Mouse (Mus musculus) hindbrain, embryonic 13.5 days (tissue): ENCODE data around the gene Wwox. TPM values are rescaled to one million over a fixed set of nuclear protein-coding genes. Genes with fewer than 3 reads are reported as not detected.
A peak's percentile ranks its signal among the peaks of the same experiment; 100 is the strongest.

Source experiments
- ATAC-seq: fragments of 200-750 bp; cut with Nextera tagmentation; 2 replicates; pipeline ENCODE4 v1.8.0; 2017; ENCODE audit warnings: moderate TSS enrichment; ENCODE audit not compliant: low FRiP score
- H3K27ac ChIP-seq: fragments of 300-500 bp; sonication (generic); 2 replicates; pipeline ENCODE4 v1.5.1; 2015; ENCODE audit warnings: inconsistent platforms, mild to moderate bottlenecking, moderate library complexity
- H3K27me3 ChIP-seq: fragments of 300-500 bp; sonication (generic); 2 replicates; pipeline ENCODE4 v1.6.1; 2015; ENCODE audit warnings: mild to moderate bottlenecking, inconsistent platforms
- H3K36me3 ChIP-seq: fragments of 300-500 bp; sonication (generic); 2 replicates; pipeline ENCODE4 v1.6.1; 2015; ENCODE audit warnings: mild to moderate bottlenecking, inconsistent platforms
- H3K4me1 ChIP-seq: fragments of 300-500 bp; sonication (generic); replicated peaks from 2 replicates; pipeline ENCODE4 v1.6.1; 2015; ENCODE audit warnings: inconsistent platforms
- H3K4me2 ChIP-seq: fragments of 300-500 bp; sonication (generic); 2 replicates; pipeline ENCODE4 v1.6.1; 2015; ENCODE audit warnings: inconsistent platforms, mild to moderate bottlenecking, moderate library complexity
- H3K4me3 ChIP-seq: fragments of 300-500 bp; sonication (generic); 2 replicates; pipeline ENCODE4 v1.5.1; 2015; ENCODE audit warnings: mild to moderate bottlenecking, inconsistent platforms
- H3K9ac ChIP-seq: fragments of 300-500 bp; sonication (generic); 2 replicates; pipeline ENCODE4 v1.6.1; 2015; ENCODE audit warnings: mild to moderate bottlenecking, inconsistent platforms
- H3K9me3 ChIP-seq: fragments of 300-500 bp; sonication (generic); 2 replicates; pipeline ENCODE4 v1.6.1; 2016; ENCODE audit warnings: inconsistent platforms
- WGBS: fragments of 180-500 bp; shearing (Covaris S2); methylation state at CpG from one replicate; pipeline ENCODE4 v1.1.7; 2015; 5-methylcytosine and 5-hydroxymethylcytosine counted together
- polyA plus RNA-seq: library from polyadenylated mRNA; unstranded; fragments of >200 nt; fragmentation: Nextera tagmentation; extraction: Ambion mirVana; gene quantifications from 2 replicates; pipeline ENCODE4 v1.2.1, GENCODE M21; 2015

The Wwox gene
- polyA plus RNA-seq, 1 experiment from 2014 or later, result 13.8 TPM

- H3K9me3 ChIP-seq, result peaks cover 10% of the 10 kb centered on the region; the same call in 1 of the 2 replicates
- no peak overlapping the region for H3K27ac ChIP-seq
- no peak overlapping the region for H3K4me2 ChIP-seq
- no peaks in the 10 kb centered on the region for H3K36me3 ChIP-seq
- H3K27me3 ChIP-seq, result no peaks in the 10 kb centered on the region
- 74% methylated on average over 12 of the region's 12 CpGs for WGBS
- no peak overlapping the region for H3K9ac ChIP-seq
- no peak for ATAC-seq
- H3K4me1 ChIP-seq, result 0 out of 2 replicates have a peak, but pooled peaks cover 5% of the 10 kb centered on the region
- H3K4me3 ChIP-seq, result no peak overlapping the region
Measured at GRCm38 (mm10) chr8:114743185-114743915, 303.9 kb downstream of the Wwox start.

GRCm38 (mm10) chr8:114746373-114746772 lies 306.9 kb downstream of the Wwox start:
- Histone ChIP-seq H3K27me3 (0 out of 2 replicates have a peak, but pooled peaks cover 5% of the 10 kb centered on the region), H3K4me1 (0 out of 2 replicates have a peak, but pooled peaks cover 8% of the 10 kb centered on the region), H3K36me3 (no peaks in the 10 kb centered on the region), H3K4me2 (no peak overlapping the region), H3K9me3 (no peaks in the 10 kb centered on the region), H3K27ac (no peak overlapping the region), H3K4me3 (no peak overlapping the region), H3K9ac (no peak overlapping the region)
- 33% methylated on average over 2 of the region's 2 CpGs for WGBS
- no peak for ATAC-seq

GRCm38 (mm10) chr8:114751376-114752135 lies 312.1 kb downstream of the Wwox start:
- Histone ChIP-seq H3K4me1 (peaks cover 5% of the 10 kb centered on the region; the same call in 1 of the 2 replicates), H3K9ac (no peak overlapping the region), H3K27me3 (0 out of 2 replicates have a peak, but pooled peaks cover 5% of the 10 kb centered on the region), H3K36me3 (no peaks in the 10 kb centered on the region), H3K27ac (no peak overlapping the region), H3K9me3 (no peaks in the 10 kb centered on the region), H3K4me2 (no peak overlapping the region), H3K4me3 (no peak overlapping the region)
- 49% methylated on average over 18 of the region's 18 CpGs for WGBS
- ATAC-seq, result no peak

- Histone ChIP-seq H3K27me3 (no peaks in the 10 kb centered on the region), H3K27ac (no peak overlapping the region), H3K9me3 (no peaks in the 10 kb centered on the region), H3K36me3 (no peaks in the 10 kb centered on the region), H3K4me1 (no peaks in the 10 kb centered on the region), H3K9ac (no peak overlapping the region), H3K4me2 (no peak overlapping the region), H3K4me3 (no peak overlapping the region)
- ATAC-seq, result no peak
- 75% methylated on average over 2 of the region's 2 CpGs for WGBS
Measured at GRCm38 (mm10) chr8:114759621-114760020, 320.2 kb downstream of the Wwox start.

- 0 out of 2 replicates have a peak, but pooled peaks cover 3% of the 10 kb centered on the region for H3K27me3 ChIP-seq
- H3K9me3 ChIP-seq, result no peaks in the 10 kb centered on the region
- no peak overlapping the region for H3K27ac ChIP-seq
- no peak overlapping the region for H3K4me3 ChIP-seq
- 82% methylated on average over 3 of the region's 3 CpGs for WGBS
- ATAC-seq, result no peak
- no peaks in the 10 kb centered on the region for H3K36me3 ChIP-seq
- peaks cover 29% of the 10 kb centered on the region for H3K4me1 ChIP-seq
- no peak overlapping the region for H3K4me2 ChIP-seq
- no peak overlapping the region for H3K9ac ChIP-seq
Measured at GRCm38 (mm10) chr8:114768536-114768935, 329.1 kb downstream of the Wwox start.

- no peaks in the 10 kb centered on the region for H3K36me3 ChIP-seq
- ATAC-seq, result no peak
- peaks cover 44% of the 10 kb centered on the region for H3K4me1 ChIP-seq
- H3K27me3 ChIP-seq, result 0 out of 2 replicates have a peak, but pooled peaks cover 3% of the 10 kb centered on the region
- 42% methylated on average over 31 of the region's 31 CpGs for WGBS
- H3K9ac ChIP-seq, result no peak overlapping the region
- peak overlapping the region; percentile 23; the same call in 1 of the 2 replicates for H3K27ac ChIP-seq
- H3K9me3 ChIP-seq, result no peaks in the 10 kb centered on the region
- H3K4me2 ChIP-seq, result peak overlapping the region; percentile 38
- H3K4me3 ChIP-seq, result peak overlapping the region; percentile 17
Measured at GRCm38 (mm10) chr8:114770856-114771776, 331.7 kb downstream of the Wwox start.

GRCm38 (mm10) chr8:114772276-114772849 lies 332.9 kb downstream of the Wwox start:
- Histone ChIP-seq H3K4me1 (peaks cover 44% of the 10 kb centered on the region), H3K36me3 (no peaks in the 10 kb centered on the region), H3K4me2 (no peak overlapping the region), H3K9me3 (no peaks in the 10 kb centered on the region), H3K27me3 (peaks cover 3% of the 10 kb centered on the region; the same call in 1 of the 2 replicates), H3K27ac (0 out of 2 replicates have a peak overlapping the region, but pooled peaks have one; percentile 10), H3K9ac (no peak overlapping the region), H3K4me3 (no peak overlapping the region)
- ATAC-seq, result no peak
- 30% methylated on average over 1 of the region's 1 CpGs for WGBS

- Histone ChIP-seq H3K27me3 (peaks cover 3% of the 10 kb centered on the region; the same call in 1 of the 2 replicates), H3K4me3 (no peak overlapping the region), H3K27ac (peak overlapping the region; percentile 35; the same call in 1 of the 2 replicates), H3K9me3 (no peaks in the 10 kb centered on the region), H3K9ac (no peak overlapping the region), H3K4me2 (0 out of 2 replicates have a peak overlapping the region, but pooled peaks have one; percentile 8), H3K36me3 (no peaks in the 10 kb centered on the region), H3K4me1 (peaks cover 53% of the 10 kb centered on the region)
- WGBS, result 39% methylated on average over 23 of the region's 23 CpGs
- ATAC-seq, result peak; percentile 59
Measured at GRCm38 (mm10) chr8:114773461-114774414, 334.3 kb downstream of the Wwox start.

- peaks cover 57% of the 10 kb centered on the region for H3K4me1 ChIP-seq
- no peaks in the 10 kb centered on the region for H3K36me3 ChIP-seq
Measured at GRCm38 (mm10) chr8:114774415-114774775, 334.9 kb downstream of the Wwox start.

GRCm38 (mm10) chr8:114775543-114775942 lies 336.1 kb downstream of the Wwox start:
- no peaks in the 10 kb centered on the region for H3K36me3 ChIP-seq
- H3K9ac ChIP-seq, result no peak overlapping the region
- H3K27me3 ChIP-seq, result peaks cover 3% of the 10 kb centered on the region; the same call in 1 of the 2 replicates
- no peak overlapping the region for H3K4me3 ChIP-seq
- ATAC-seq, result no peak
- H3K27ac ChIP-seq, result no peak overlapping the region
- H3K9me3 ChIP-seq, result no peaks in the 10 kb centered on the region
- WGBS, result 62% methylated on average over 8 of the region's 8 CpGs
- no peak overlapping the region for H3K4me2 ChIP-seq
- H3K4me1 ChIP-seq, result peaks cover 51% of the 10 kb centered on the region

More at GRCm38 (mm10) chr8:114774415-114774775, 334.9 kb downstream of the Wwox start:
- H3K27ac ChIP-seq, result no peak overlapping the region; the same call in 1 of the 2 replicates
- ATAC-seq, result no peak
- no peak overlapping the region for H3K4me3 ChIP-seq
- H3K9ac ChIP-seq, result no peak overlapping the region
- peaks cover 3% of the 10 kb centered on the region; the same call in 1 of the 2 replicates for H3K27me3 ChIP-seq
- no peaks in the 10 kb centered on the region for H3K9me3 ChIP-seq
- WGBS, result 76% methylated on average over 6 of the region's 6 CpGs
- H3K4me2 ChIP-seq, result 0 out of 2 replicates have a peak overlapping the region, but pooled peaks have one; percentile 8
